Mouse (Mus musculus): ENCODE results near the gene Slc23a3. TPM values are rescaled to one million over a fixed set of nuclear protein-coding genes. Genes with fewer than 3 reads are reported as not detected.

Slc23a3 gene
- total RNA-seq, 2 experiments from 2014 or later = 0.56 to 1.6 TPM

- no peak for DNase-seq (ENCODE audit: low spot score in 2 of 2)
Observed at GRCm38 (mm10) chr1:75140601-75141190, 7.0 kb upstream of the Slc23a3 start.

- no peak for DNase-seq (ENCODE audit: low spot score in 2 of 2)
Observed at GRCm38 (mm10) chr1:75138448-75138847, 4.8 kb upstream of the Slc23a3 start.

- DNase-seq (ENCODE audit: low spot score in 2 of 2) = no peak
Observed at GRCm38 (mm10) chr1:75136730-75137129, 3.0 kb upstream of the Slc23a3 start.

- DNase-seq (ENCODE audit: low spot score in 2 of 2) = no peak
Observed at GRCm38 (mm10) chr1:75136293-75136692, 2.6 kb upstream of the Slc23a3 start.

DNA sequence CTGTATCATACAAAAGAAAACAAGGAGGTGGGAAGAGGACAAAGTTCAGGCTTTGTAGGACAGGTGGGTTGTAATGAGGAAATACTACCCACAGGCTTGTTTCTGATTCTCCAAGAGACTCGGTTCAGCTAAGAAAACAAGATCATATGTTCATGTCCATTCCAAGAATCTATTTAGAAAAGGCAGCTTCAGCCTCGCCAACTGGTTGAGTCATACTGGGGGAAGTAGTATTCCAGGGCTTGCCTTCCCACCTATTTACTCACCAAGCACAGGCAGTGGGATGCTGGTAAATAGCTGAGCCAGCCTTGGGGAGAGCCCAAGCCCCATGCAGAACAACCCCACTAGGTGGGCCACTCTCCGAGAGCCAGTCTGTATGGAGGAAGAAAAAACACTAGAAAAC lies 5.0 kb downstream of the Slc23a3 start:
- DNase-seq (ENCODE audit: low spot score in 2 of 2) = no peak

GRCm38 (mm10) chr1:75125418-75125817 lies 8.3 kb downstream of the Slc23a3 start:
- DNase-seq (ENCODE audit: low spot score in 2 of 2) = no peak

GRCm38 (mm10) chr1:75124346-75125321 lies 9.1 kb downstream of the Slc23a3 start, which contains the start of gene Nhej1:
Nhej1 (minus strand) TSS chr1:75125200.
- peak; percentile 89 to 90 for DNase-seq (ENCODE audit: low spot score in 2 of 2)

- DNase-seq (ENCODE audit: low spot score in 2 of 2) = no peak
Observed at GRCm38 (mm10) chr1:75122211-75122610, 11.5 kb downstream of the Slc23a3 start.

Other genes with a start within 250 kb of the Slc23a3 start
- gene Fev, start 248.5 kb downstream of the Slc23a3 start, total RNA-seq (2021) = 1 to 10 TPM; 2.1 to 3.4 TPM
- gene Cryba2, start 240.7 kb downstream of the Slc23a3 start, total RNA-seq (2021) = 1 to 10 TPM; 2.0 to 3.3 TPM
- gene Cfap65, start 198.3 kb downstream of the Slc23a3 start, total RNA-seq (2021) = not detected
- gene Ihh, start 182.2 kb downstream of the Slc23a3 start, total RNA-seq (2021) = under 1 TPM; 0.45 to 0.70 TPM
- gene Nhej1, start 8.7 kb downstream of the Slc23a3 start, total RNA-seq (2021) = 1 to 10 TPM; 4.4 to 4.5 TPM
- 10 to 100 TPM; 52.1 to 55.4 TPM for gene Cnppd1, start 8.8 kb upstream of the Slc23a3 start, total RNA-seq (2021)
- 10 to 100 TPM; 90.3 to 92.2 TPM for gene Retreg2, start 8.9 kb upstream of the Slc23a3 start, total RNA-seq (2021)
- 10 to 100 TPM; 27.5 to 31.4 TPM for gene Zfand2b, start 34.8 kb upstream of the Slc23a3 start, total RNA-seq (2021)
- 10 to 100 TPM; 42.1 TPM for gene Abcb6, start 46.5 kb upstream of the Slc23a3 start, total RNA-seq (2021)
- gene Ankzf1, start 58.3 kb upstream of the Slc23a3 start, total RNA-seq (2021) = 10 to 100 TPM; 23.0 to 27.3 TPM
- 10 to 100 TPM; 38.0 to 41.8 TPM for gene Atg9a, start 58.3 kb upstream of the Slc23a3 start, total RNA-seq (2021)
- 10 to 100 TPM; 45.2 to 67.4 TPM for gene Glb1l, start 76.9 kb upstream of the Slc23a3 start, total RNA-seq (2021)
- 100 to 1,000 TPM in 1 of 2 experiments, 10 to 100 TPM in 1; 96.8 to 110 TPM for gene Stk16, start 76.9 kb upstream of the Slc23a3 start, total RNA-seq (2021)
- gene Tuba4a, start 86.0 kb upstream of the Slc23a3 start, total RNA-seq (2021) = 10 to 100 TPM; 46.4 to 54.4 TPM
- gene A630095N17Rik, start 98.2 kb upstream of the Slc23a3 start, total RNA-seq (2021) = not detected
- 10 to 100 TPM; 40.5 to 42.5 TPM for gene Dnajb2, start 102.5 kb upstream of the Slc23a3 start, total RNA-seq (2021)
- gene Ptprn, start 130.6 kb upstream of the Slc23a3 start, total RNA-seq (2021) = 10 to 100 TPM; 79.8 to 81.3 TPM
- 100 to 1,000 TPM; 138 to 152 TPM for gene Resp18, start 144.5 kb upstream of the Slc23a3 start, total RNA-seq (2021)
- gene Dnpep, start 184.1 kb upstream of the Slc23a3 start, total RNA-seq (2021) = 100 to 1,000 TPM; 106 to 113 TPM
- 10 to 100 TPM; 40.5 to 78.8 TPM for gene Des, start 226.4 kb upstream of the Slc23a3 start, total RNA-seq (2021)
- gene Speg, start 241.4 kb upstream of the Slc23a3 start, total RNA-seq (2021) = 10 to 100 TPM; 32.4 to 33.7 TPM